Mouse (Mus musculus) regulatory T cell (primary cell): Measurements from ENCODE around the gene A630095N17Rik.

Experiments
- in situ Hi-C: fragments of 300-600 bp; cut with MboI, MseI; formaldehyde crosslinking; loops from one replicate; pipeline ENCODE4 v1.15.1; 2025; ENCODE audit warnings: high pct_unique_total_duplicates

Gene A630095N17Rik

DNA sequence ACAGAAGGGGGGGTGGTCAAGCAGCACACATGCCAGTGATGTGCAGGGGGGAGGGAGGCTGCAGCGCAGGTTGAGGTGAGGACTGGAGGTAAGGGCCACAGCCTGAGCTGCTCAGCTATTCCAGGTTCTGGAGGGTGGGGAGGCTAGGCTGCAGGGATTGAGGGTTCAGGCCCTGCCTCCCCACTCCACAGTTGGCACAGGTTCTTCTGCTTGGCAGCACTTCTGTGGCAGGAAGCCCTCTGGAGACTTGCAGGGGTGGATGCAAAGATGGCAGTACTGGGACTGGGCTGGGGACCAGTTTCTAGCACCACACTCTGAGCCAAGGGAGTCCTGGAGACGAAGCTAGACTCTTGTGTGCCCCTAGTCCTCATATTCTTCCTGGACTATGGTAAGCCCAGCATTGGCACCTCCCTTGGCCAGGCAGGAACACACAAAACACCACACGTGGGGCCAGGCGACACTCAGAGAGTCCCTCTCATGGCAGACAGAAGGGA is 50.5 kb downstream of the A630095N17Rik start:
- in situ Hi-C loops = loop anchor here (10.0 kb wide), 1 partner anchor 57 kb away; the partner anchor contains the start of gene Nhej1

GRCm38 (mm10) chr1:75180741-75181140 is 51.2 kb downstream of the A630095N17Rik start:
- in situ Hi-C loops = loop anchor here (10.0 kb wide), 1 partner anchor 56 kb away; the partner anchor contains the start of gene Nhej1

DNA sequence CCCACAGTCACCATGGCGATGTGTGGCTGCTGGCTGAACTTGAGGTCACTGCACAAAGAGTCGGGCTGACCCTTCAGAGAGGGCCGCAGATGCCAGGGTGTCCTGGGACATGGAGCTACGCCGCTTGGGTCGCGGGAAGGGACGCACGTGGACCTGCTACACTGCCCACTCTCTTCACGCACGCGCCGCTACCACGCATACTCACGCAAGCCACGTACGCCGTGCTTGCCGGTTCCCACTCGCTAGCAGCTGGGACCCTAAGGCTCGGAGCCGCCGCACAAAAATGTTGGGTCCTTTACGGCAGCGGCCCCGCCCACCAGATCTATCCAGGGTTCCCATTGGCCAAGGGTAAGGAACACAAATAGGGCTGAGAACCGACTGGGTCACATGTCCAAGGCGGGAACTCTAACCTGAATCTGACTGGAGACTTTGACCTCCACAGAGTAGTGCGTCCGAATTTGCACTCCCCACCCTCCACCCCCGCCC is 51.8 kb downstream of the A630095N17Rik start, which contains the start of gene Abcb6:
Gene Abcb6 (minus strand): TSS at position 288 of the 486 bp plus-strand sequence.
- in situ Hi-C loops = loop anchor here (10.0 kb wide), 1 partner anchor 55 kb away; the partner anchor contains the start of gene Nhej1

DNA sequence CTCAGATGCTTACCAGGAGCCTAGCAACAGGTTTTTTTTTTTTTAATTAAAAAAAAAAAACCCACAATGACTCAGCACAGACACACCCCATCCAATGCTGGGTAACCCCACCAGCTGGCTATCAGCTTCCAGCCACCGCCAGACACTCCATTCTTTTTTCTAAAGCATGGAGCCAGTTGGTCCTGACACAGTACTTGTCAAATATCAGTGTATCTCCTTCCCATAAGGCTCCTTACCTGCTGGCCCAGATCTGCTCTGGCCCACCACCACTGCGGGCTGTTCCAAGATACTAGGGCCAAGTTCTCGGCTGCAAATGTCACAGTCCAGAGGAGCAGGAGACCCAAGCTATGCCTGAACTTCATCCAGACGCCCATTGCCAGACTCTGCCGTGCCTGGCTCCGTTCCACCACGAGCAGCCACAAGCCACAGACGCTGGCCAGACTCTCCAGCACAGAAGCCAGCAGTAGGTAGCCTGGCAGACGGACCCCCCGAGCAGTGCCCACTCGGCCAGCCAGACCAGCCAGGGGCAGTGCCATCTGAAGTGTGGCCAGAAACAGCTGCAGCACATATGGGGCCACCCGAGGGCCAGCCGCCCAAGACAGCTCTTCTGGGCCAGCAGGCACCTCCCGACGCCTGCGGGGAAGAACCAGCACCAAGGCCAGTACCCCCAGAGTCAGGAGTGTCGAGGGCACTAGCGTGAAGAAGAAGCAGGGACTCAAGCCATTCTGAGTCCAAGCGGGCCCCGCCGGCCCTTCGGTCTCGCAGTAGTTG is 52.4 kb downstream of the A630095N17Rik start:
- in situ Hi-C loops = loop anchor here (10.0 kb wide), 1 partner anchor 55 kb away; the partner anchor contains the start of gene Nhej1
